Mouse (Mus musculus): ENCODE results near the gene Rd3l. TPM values are rescaled to one million over a fixed set of nuclear protein-coding genes. Genes with fewer than 3 reads are reported as not detected.
"Not testable (repeated sequence)": the region's sequence is repeated elsewhere in the genome, so short reads cannot be mapped to it uniquely, and the experiment has no call there.

The Rd3l gene
- polyA plus RNA-seq, 1 experiment from 2014 or later = not detected

- no peak for ATAC-seq
- TF ChIP-seq CTCF (IDR thresholded peaks at IDR 0.05; ENCODE audit: low read depth) = no peak
- 66% methylated on average over 5 of the region's 5 CpGs for WGBS
- Histone ChIP-seq H3K4me1 (replicated peaks; ENCODE audit: control insufficient read depth, insufficient read depth, low read length) (peaks cover 7% of the 10 kb centered on the region; the same call in 1 of the 2 replicates), H3K4me2 (replicated peaks; ENCODE audit: low read depth) (no peak overlapping the region), H3K9me3 (ENCODE audit: control insufficient read depth) (no peaks in the 10 kb centered on the region), H3K27ac (ENCODE audit: low read depth, low read length) (no peak overlapping the region), H3K27me3 (replicated peaks; ENCODE audit: control insufficient read depth, insufficient read depth, low read length) (no peaks in the 10 kb centered on the region), H3K9ac (ENCODE audit: low read depth, low read length) (no peak overlapping the region), H3K4me3 (ENCODE audit: low read depth, low read length) (no peak overlapping the region), H3K36me3 (ENCODE audit: control insufficient read depth, insufficient read depth) (peaks cover 21% of the 10 kb centered on the region)
These were observed 24.9 kb downstream of the Rd3l start for GRCm38 (mm10) chr12:111956173-111956572.

GRCm38 (mm10) chr12:111951701-111952100 lies 29.4 kb downstream of the Rd3l start:
- Histone ChIP-seq H3K4me2 (replicated peaks; ENCODE audit: low read depth) (no peak overlapping the region), H3K4me1 (replicated peaks; ENCODE audit: control insufficient read depth, insufficient read depth, low read length) (peaks cover 13% of the 10 kb centered on the region), H3K27ac (ENCODE audit: low read depth, low read length) (no peak overlapping the region), H3K9ac (ENCODE audit: low read depth, low read length) (no peak overlapping the region), H3K9me3 (ENCODE audit: control insufficient read depth) (no peaks in the 10 kb centered on the region), H3K36me3 (ENCODE audit: control insufficient read depth, insufficient read depth) (no peaks in the 10 kb centered on the region), H3K27me3 (replicated peaks; ENCODE audit: control insufficient read depth, insufficient read depth, low read length) (no peaks in the 10 kb centered on the region), H3K4me3 (ENCODE audit: low read depth, low read length) (no peak overlapping the region)
- peak; percentile 47 for ATAC-seq
- WGBS = 23% methylated on average over 5 of the region's 5 CpGs
- TF ChIP-seq CTCF (IDR thresholded peaks at IDR 0.05; ENCODE audit: low read depth) = no peak

- Histone ChIP-seq H3K27ac (ENCODE audit: low read depth, low read length) (no peak overlapping the region), H3K4me3 (ENCODE audit: low read depth, low read length) (no peak overlapping the region)
- WGBS = 57% methylated on average over 5 of the region's 5 CpGs
These were observed 30.6 kb downstream of the Rd3l start for GRCm38 (mm10) chr12:111950486-111950885.

GRCm38 (mm10) chr12:111946716-111947115 lies 34.4 kb downstream of the Rd3l start:
- peak; percentile 97 for TF ChIP-seq CTCF (IDR thresholded peaks at IDR 0.05; ENCODE audit: low read depth)
- Histone ChIP-seq H3K9ac (ENCODE audit: low read depth, low read length) (no peak overlapping the region), H3K36me3 (ENCODE audit: control insufficient read depth, insufficient read depth) (no peaks in the 10 kb centered on the region; the same call in 1 of the 2 replicates), H3K4me1 (replicated peaks; ENCODE audit: control insufficient read depth, insufficient read depth, low read length) (peaks cover 17% of the 10 kb centered on the region), H3K27me3 (replicated peaks; ENCODE audit: control insufficient read depth, insufficient read depth, low read length) (no peaks in the 10 kb centered on the region), H3K4me3 (ENCODE audit: low read depth, low read length) (no peak overlapping the region), H3K27ac (ENCODE audit: low read depth, low read length) (peak overlapping the region; percentile 62; the same call in 1 of the 2 replicates), H3K4me2 (replicated peaks; ENCODE audit: low read depth) (no peak overlapping the region), H3K9me3 (ENCODE audit: control insufficient read depth) (no peaks in the 10 kb centered on the region)
- peak; percentile 34 for ATAC-seq
- 25% methylated on average over 2 of the region's 2 CpGs for WGBS

More at GRCm38 (mm10) chr12:111950486-111950885, 30.6 kb downstream of the Rd3l start:
- peaks cover 13% of the 10 kb centered on the region for H3K4me1 ChIP-seq (replicated peaks; ENCODE audit: control insufficient read depth, insufficient read depth, low read length)
- H3K9ac ChIP-seq (ENCODE audit: low read depth, low read length) = no peak overlapping the region
- H3K27me3 ChIP-seq (replicated peaks; ENCODE audit: control insufficient read depth, insufficient read depth, low read length) = no peaks in the 10 kb centered on the region
- H3K36me3 ChIP-seq (ENCODE audit: control insufficient read depth, insufficient read depth) = no peaks in the 10 kb centered on the region
- no peak for ATAC-seq
- H3K4me2 ChIP-seq (replicated peaks; ENCODE audit: low read depth) = no peak overlapping the region
- no peaks in the 10 kb centered on the region for H3K9me3 ChIP-seq (ENCODE audit: control insufficient read depth)
- TF ChIP-seq CTCF (IDR thresholded peaks at IDR 0.05; ENCODE audit: low read depth) = no peak

DNA sequence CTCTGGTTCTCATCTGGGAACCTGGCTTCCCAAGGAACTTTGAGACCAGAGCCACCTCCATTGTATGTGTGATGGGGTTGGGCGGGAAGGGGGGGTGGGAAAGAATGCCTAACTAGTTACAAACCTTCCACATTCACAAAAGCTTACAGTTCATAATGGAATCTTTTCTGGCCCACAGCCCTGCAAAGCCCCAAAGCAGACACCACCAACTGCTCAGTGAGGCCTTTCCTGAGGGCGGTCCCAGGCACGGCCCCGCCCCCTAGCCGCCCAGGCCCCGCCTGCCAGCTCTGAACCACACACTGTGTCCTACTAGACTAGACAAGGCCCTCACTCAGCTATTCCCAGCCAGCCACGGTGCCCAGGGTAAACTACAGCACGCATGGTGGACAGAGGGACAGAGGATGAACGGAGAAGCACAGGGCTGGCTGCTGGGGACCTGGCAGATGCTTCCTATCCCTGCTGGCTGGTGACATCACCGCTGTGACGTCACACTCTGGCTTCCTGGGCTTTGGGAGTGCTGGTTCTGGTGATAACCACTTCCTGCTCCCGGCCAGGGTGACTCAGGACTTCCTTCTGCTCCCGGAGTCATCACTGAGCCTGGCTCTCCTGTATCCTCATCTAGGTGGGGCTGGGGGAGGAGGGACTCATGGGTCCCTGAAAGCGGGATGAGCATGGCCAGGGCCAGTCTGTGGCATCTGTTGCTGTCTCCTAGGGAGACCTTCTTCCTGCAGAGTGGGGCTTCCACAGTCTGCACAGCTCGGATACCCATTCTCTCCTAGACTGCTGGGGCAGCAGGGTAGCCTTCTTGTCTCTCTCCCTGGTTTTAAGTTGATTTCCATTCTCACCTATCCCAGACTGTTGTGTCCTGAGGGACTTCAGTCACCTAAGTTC lies 35.1 kb downstream of the Rd3l start:
- peaks cover 12% of the 10 kb centered on the region for H3K4me1 ChIP-seq (replicated peaks; ENCODE audit: control insufficient read depth, insufficient read depth, low read length)
- not testable (repeated sequence) for H3K9me3 ChIP-seq (ENCODE audit: control insufficient read depth); H3K27me3 ChIP-seq (replicated peaks; ENCODE audit: control insufficient read depth, insufficient read depth, low read length); H3K9ac ChIP-seq (ENCODE audit: low read depth, low read length); H3K36me3 ChIP-seq (ENCODE audit: control insufficient read depth, insufficient read depth); H3K4me3 ChIP-seq (ENCODE audit: low read depth, low read length); H3K4me2 ChIP-seq (replicated peaks; ENCODE audit: low read depth)
- ATAC-seq = peak; percentile 44
- 51% methylated on average over 9 of the region's 15 CpGs for WGBS
- peak overlapping the region; percentile 84 for H3K27ac ChIP-seq (ENCODE audit: low read depth, low read length)

DNA sequence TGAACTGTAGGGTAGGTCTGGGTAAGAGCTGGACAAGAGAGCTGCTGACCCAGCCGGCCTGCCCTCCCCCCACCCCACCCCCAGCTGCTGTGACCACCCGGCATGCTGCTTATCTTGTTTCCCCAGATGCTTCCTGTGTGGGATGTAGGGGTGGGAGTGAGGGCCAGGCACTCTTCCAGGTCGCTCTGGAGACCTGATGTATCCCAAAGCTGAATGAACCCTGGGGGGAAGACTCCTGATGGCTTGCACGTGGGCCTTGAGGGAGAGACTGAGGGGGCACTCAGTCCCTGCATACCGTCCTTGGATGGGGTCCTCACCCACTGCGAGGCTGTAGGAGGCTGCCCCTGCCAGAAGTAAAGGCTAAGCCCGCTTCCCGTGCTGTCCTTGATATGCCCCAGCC lies 36.0 kb downstream of the Rd3l start:
- 36% methylated on average over 8 of the region's 8 CpGs for WGBS
- no peaks in the 10 kb centered on the region for H3K9me3 ChIP-seq (ENCODE audit: control insufficient read depth)
- H3K36me3 ChIP-seq (ENCODE audit: control insufficient read depth, insufficient read depth) = no peaks in the 10 kb centered on the region; the same call in 1 of the 2 replicates
- H3K4me2 ChIP-seq (replicated peaks; ENCODE audit: low read depth) = no peak overlapping the region
- 0 out of 2 replicates have a peak overlapping the region, but pooled peaks have one; percentile 8 for H3K9ac ChIP-seq (ENCODE audit: low read depth, low read length)
- peak overlapping the region; percentile 84 for H3K27ac ChIP-seq (ENCODE audit: low read depth, low read length)
- H3K27me3 ChIP-seq (replicated peaks; ENCODE audit: control insufficient read depth, insufficient read depth, low read length) = no peaks in the 10 kb centered on the region
- peaks cover 12% of the 10 kb centered on the region; the same call in 1 of the 2 replicates for H3K4me1 ChIP-seq (replicated peaks; ENCODE audit: control insufficient read depth, insufficient read depth, low read length)
- no peak overlapping the region for H3K4me3 ChIP-seq (ENCODE audit: low read depth, low read length)
- no peak for ATAC-seq
- TF ChIP-seq CTCF (IDR thresholded peaks at IDR 0.05; ENCODE audit: low read depth) = no peak

DNA sequence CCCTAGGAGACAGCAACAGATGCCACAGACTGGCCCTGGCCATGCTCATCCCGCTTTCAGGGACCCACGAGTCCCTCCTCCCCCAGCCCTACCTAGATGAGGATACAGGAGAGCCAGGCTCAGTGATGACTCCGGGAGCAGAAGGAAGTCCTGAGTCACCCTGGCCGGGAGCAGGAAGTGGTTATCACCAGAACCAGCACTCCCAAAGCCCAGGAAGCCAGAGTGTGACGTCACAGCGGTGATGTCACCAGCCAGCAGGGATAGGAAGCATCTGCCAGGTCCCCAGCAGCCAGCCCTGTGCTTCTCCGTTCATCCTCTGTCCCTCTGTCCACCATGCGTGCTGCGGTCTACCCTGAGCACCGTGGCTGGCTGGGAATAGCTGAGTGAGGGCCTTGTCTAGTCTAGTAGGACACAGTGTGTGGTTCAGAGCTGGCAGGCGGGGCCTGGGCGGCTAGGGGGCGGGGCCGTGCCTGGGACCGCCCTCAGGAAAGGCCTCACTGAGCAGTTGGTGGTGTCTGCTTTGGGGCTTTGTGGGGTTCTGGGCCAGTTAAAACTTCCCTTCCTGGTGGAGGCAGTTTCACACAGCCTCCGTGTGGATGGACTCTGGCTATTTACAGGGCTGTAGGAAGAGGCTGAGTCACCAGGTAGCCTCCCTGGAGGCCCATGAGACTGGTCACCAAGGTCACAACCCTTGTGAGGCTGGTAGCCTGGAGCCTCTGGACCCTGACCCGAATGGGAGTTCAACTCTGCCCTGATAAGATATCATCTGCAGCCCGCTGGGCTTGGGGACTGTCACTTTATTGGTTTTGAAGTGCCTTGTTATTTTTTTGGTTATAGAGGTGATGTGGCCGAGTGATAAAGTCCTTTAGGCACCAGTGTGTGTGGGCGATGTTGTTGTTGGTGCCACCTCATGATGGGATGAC lies 36.8 kb downstream of the Rd3l start:
- Histone ChIP-seq H3K27ac (ENCODE audit: low read depth, low read length) (peak overlapping the region; percentile 84), H3K4me3 (ENCODE audit: low read depth, low read length) (peak overlapping the region; percentile 0; the same call in 1 of the 2 replicates), H3K4me2 (replicated peaks; ENCODE audit: low read depth) (peak overlapping the region; percentile 54), H3K4me1 (replicated peaks; ENCODE audit: control insufficient read depth, insufficient read depth, low read length) (peaks cover 10% of the 10 kb centered on the region; the same call in 1 of the 2 replicates)
- H3K36me3 ChIP-seq (ENCODE audit: control insufficient read depth, insufficient read depth); H3K9me3 ChIP-seq (ENCODE audit: control insufficient read depth); H3K27me3 ChIP-seq (replicated peaks; ENCODE audit: control insufficient read depth, insufficient read depth, low read length); H3K9ac ChIP-seq (ENCODE audit: low read depth, low read length): not testable (repeated sequence)
- peak; percentile 75 for ATAC-seq
- 37% methylated on average over 12 of the region's 20 CpGs for WGBS
